Mouse (Mus musculus) testis, adult 2 months (tissue): ENCODE data around the gene Apba1. TPM values are rescaled to one million over a fixed set of nuclear protein-coding genes. Genes with fewer than 3 reads are reported as not detected.

Source experiments
- H3K27ac ChIP-seq: fragments of 200-500 bp; 2 replicates; pipeline ENCODE4 v1.5.1; 2012; ENCODE audit warnings: low read depth, low read length; ENCODE audit not compliant: control insufficient read depth, insufficient read depth
- H3K27me3 ChIP-seq: fragments of 200-500 bp; 2 replicates; pipeline ENCODE4 v1.6.1; 2012; ENCODE audit warnings: mild to moderate bottlenecking, low read length, moderate library complexity; ENCODE audit not compliant: control insufficient read depth, insufficient read depth
- H3K36me3 ChIP-seq: fragments of 200-500 bp; 2 replicates; pipeline ENCODE4 v1.6.1; 2012; ENCODE audit warnings: mild to moderate bottlenecking, low read length; ENCODE audit not compliant: control insufficient read depth, insufficient read depth
- H3K4me1 ChIP-seq: fragments of 200-500 bp; 2 replicates; pipeline ENCODE4 v1.6.1; 2012; ENCODE audit warnings: low read length; ENCODE audit not compliant: control insufficient read depth, insufficient read depth
- H3K4me3 ChIP-seq: fragments of 200-500 bp; 2 replicates; pipeline ENCODE4 v1.5.1; 2012; ENCODE audit warnings: low read depth, mild to moderate bottlenecking, low read length, moderate library complexity, mixed read lengths; ENCODE audit not compliant: control insufficient read depth
- CTCF ChIP-seq: fragments of 200-500 bp; IDR thresholded peaks from 2 replicates; pipeline ENCODE4 v1.5.1; 2012; ENCODE audit warnings: low read depth, mild to moderate bottlenecking, inconsistent platforms, low read length, moderate library complexity; ENCODE audit not compliant: control insufficient read depth, insufficient read depth, insufficient replicate concordance
- POLR2A ChIP-seq: fragments of 200-500 bp; IDR thresholded peaks from 2 replicates; pipeline ENCODE4 v1.6.1; 2012; ENCODE audit warnings: low read depth, mild to moderate bottlenecking, inconsistent platforms, low read length, moderate library complexity; ENCODE audit not compliant: control insufficient read depth
- polyA plus RNA-seq: library from polyadenylated mRNA; depleted of rRNA; stranded (reverse); fragments of >200 nt; gene quantifications from 2 replicates; pipeline ENCODE4 v1.2.3, GENCODE M21; 2012

Gene Apba1
- polyA plus RNA-seq, 1 experiment, result 24.1 TPM

GRCm38 (mm10) chr19:23858781-23859180, 100.1 kb downstream of the Apba1 start:
- Histone ChIP-seq H3K27me3 (peaks cover 2% of the 10 kb centered on the region; the same call in 1 of the 2 replicates), H3K27ac (no peak overlapping the region), H3K4me1 (peaks cover 8% of the 10 kb centered on the region), H3K4me3 (no peak overlapping the region), H3K36me3 (no peaks in the 10 kb centered on the region)
- TF ChIP-seq CTCF, result no peak
- TF ChIP-seq POLR2A, result no peak

GRCm38 (mm10) chr19:23860151-23860820, 101.6 kb downstream of the Apba1 start:
- TF ChIP-seq POLR2A (no peak), CTCF (no peak)
- H3K36me3 ChIP-seq, result no peaks in the 10 kb centered on the region
- peaks cover 2% of the 10 kb centered on the region; the same call in 1 of the 2 replicates for H3K27me3 ChIP-seq
- H3K4me3 ChIP-seq, result no peak overlapping the region
- H3K27ac ChIP-seq, result no peak overlapping the region
- H3K4me1 ChIP-seq, result peaks cover 8% of the 10 kb centered on the region

- Histone ChIP-seq H3K27me3 (peaks cover 2% of the 10 kb centered on the region; the same call in 1 of the 2 replicates), H3K4me1 (peaks cover 12% of the 10 kb centered on the region), H3K27ac (no peak overlapping the region), H3K4me3 (no peak overlapping the region), H3K36me3 (no peaks in the 10 kb centered on the region)
- no peak for TF ChIP-seq CTCF
- TF ChIP-seq POLR2A, result no peak
Observed at GRCm38 (mm10) chr19:23862736-23863135, 104.0 kb downstream of the Apba1 start.

GRCm38 (mm10) chr19:23863959-23864358, 105.3 kb downstream of the Apba1 start:
- TF ChIP-seq CTCF, result no peak
- TF ChIP-seq POLR2A, result no peak
- Histone ChIP-seq H3K27ac (no peak overlapping the region), H3K36me3 (no peaks in the 10 kb centered on the region), H3K4me1 (peaks cover 12% of the 10 kb centered on the region), H3K27me3 (peaks cover 2% of the 10 kb centered on the region; the same call in 1 of the 2 replicates), H3K4me3 (no peak overlapping the region)

GRCm38 (mm10) chr19:23866045-23866444, 107.4 kb downstream of the Apba1 start:
- no peak overlapping the region for H3K4me3 ChIP-seq
- peaks cover 12% of the 10 kb centered on the region for H3K4me1 ChIP-seq
- no peaks in the 10 kb centered on the region for H3K36me3 ChIP-seq
- peaks cover 2% of the 10 kb centered on the region; the same call in 1 of the 2 replicates for H3K27me3 ChIP-seq
- no peak overlapping the region for H3K27ac ChIP-seq
- TF ChIP-seq CTCF (no peak), POLR2A (no peak)

- no peak for TF ChIP-seq POLR2A
- TF ChIP-seq CTCF, result no peak
- Histone ChIP-seq H3K4me1 (peaks cover 6% of the 10 kb centered on the region), H3K36me3 (no peaks in the 10 kb centered on the region), H3K27ac (no peak overlapping the region), H3K27me3 (no peaks in the 10 kb centered on the region), H3K4me3 (no peak overlapping the region)
Observed at GRCm38 (mm10) chr19:23867052-23867451, 108.4 kb downstream of the Apba1 start.

- H3K27ac ChIP-seq, result no peak overlapping the region
- H3K36me3 ChIP-seq, result no peaks in the 10 kb centered on the region
- H3K4me1 ChIP-seq, result peaks cover 4% of the 10 kb centered on the region
- TF ChIP-seq POLR2A, result no peak
- no peak for TF ChIP-seq CTCF
- H3K27me3 ChIP-seq, result no peaks in the 10 kb centered on the region
- no peak overlapping the region for H3K4me3 ChIP-seq
Observed at GRCm38 (mm10) chr19:23867589-23867988, 108.9 kb downstream of the Apba1 start.

- Histone ChIP-seq H3K27ac (no peak overlapping the region), H3K27me3 (no peaks in the 10 kb centered on the region), H3K4me1 (no peaks in the 10 kb centered on the region), H3K4me3 (no peak overlapping the region), H3K36me3 (no peaks in the 10 kb centered on the region)
- TF ChIP-seq CTCF (no peak), POLR2A (no peak)
Observed at GRCm38 (mm10) chr19:23874502-23874901, 115.8 kb downstream of the Apba1 start.
